Mouse (Mus musculus): ENCODE data around the gene Zfp322a. TPM values are rescaled to one million over a fixed set of nuclear protein-coding genes. Genes with fewer than 3 reads are reported as not detected.
A peak's percentile ranks its signal among the peaks of the same experiment; 100 is the strongest.
"Not testable (repeated sequence)": the region's sequence is repeated elsewhere in the genome, so short reads cannot be mapped to it uniquely, and the experiment has no call there.

The Zfp322a gene
- polyA plus RNA-seq, 1 experiment from 2014 or later: 51.9 TPM

DNA sequence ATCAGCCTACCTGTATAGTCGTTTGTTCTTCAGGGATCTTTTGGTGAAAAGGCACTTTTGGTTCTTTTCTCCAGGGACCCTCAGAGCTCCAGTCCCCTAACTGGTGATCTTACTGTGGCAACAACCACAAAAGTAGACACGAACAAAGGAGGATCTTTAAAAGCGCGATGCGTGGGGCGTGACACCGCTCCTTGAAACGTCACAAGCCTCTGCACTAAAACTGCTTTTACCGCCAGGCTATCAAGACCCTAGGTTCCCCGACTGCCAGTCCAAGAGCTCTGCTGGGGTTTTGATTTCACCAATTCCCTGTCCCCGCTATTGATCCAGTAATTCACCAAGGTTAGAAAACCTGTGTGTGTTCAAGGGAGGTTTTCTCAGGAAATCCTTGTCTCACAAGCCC, 59.0 kb downstream of the Zfp322a start:
- WGBS: 2% methylated on average over 11 of the region's 11 CpGs
- H3K4me3 ChIP-seq: peak overlapping the region; percentile 32
- H3K4me2 ChIP-seq (replicated peaks): peak overlapping the region; percentile 59
- H3K36me3 ChIP-seq: no peaks in the 10 kb centered on the region
- no peak overlapping the region for H3K27ac ChIP-seq
- ATAC-seq (ENCODE audit: low FRiP score, low read depth): no peak
- H3K9ac ChIP-seq: no peak overlapping the region; the same call in 1 of the 2 replicates
- peaks cover 56% of the 10 kb centered on the region for H3K27me3 ChIP-seq (replicated peaks)
- H3K4me1 ChIP-seq: peaks cover 17% of the 10 kb centered on the region; the same call in 1 of the 2 replicates
- H3K9me3 ChIP-seq: no peaks in the 10 kb centered on the region

DNA sequence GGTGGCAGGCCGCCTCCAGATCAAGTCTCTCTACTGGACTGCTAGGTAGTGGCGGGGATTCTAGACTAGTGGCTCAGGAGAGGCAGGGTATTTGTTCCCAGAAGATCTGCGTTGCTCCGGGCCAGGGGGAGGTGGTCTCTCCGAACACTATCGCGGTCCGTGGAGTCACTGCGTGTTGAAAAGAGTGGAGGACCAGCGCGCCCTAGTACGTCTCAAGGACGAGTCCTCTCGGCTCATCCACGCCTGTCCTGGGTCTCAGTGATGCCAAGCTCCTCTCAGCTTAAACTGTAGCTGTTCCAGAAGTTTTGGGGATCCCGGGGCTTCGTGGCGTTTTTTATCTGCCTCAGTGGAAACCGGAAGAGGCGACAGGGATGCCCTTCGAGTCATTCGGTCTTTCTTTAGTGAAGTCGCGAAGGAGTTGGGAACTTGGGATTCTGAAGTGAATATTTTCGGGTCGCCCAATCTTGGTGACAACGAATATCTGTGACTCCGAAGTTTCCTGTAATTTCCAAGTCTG, 59.5 kb downstream of the Zfp322a start:
- under 1% methylated on average over 28 of the region's 28 CpGs for WGBS
- H3K9ac ChIP-seq: peak overlapping the region; percentile 40; the same call in 1 of the 2 replicates
- no peaks in the 10 kb centered on the region for H3K9me3 ChIP-seq
- peak overlapping the region; percentile 32 for H3K4me3 ChIP-seq
- H3K27ac ChIP-seq: no peak overlapping the region
- peaks cover 17% of the 10 kb centered on the region; the same call in 1 of the 2 replicates for H3K4me1 ChIP-seq
- H3K36me3 ChIP-seq: no peaks in the 10 kb centered on the region
- H3K27me3 ChIP-seq (replicated peaks): peaks cover 53% of the 10 kb centered on the region
- peak; percentile 38; the same call in 1 of the 2 replicates for ATAC-seq (ENCODE audit: low FRiP score, low read depth)
- peak overlapping the region; percentile 59 for H3K4me2 ChIP-seq (replicated peaks)

GRCm38 (mm10) chr13:23308639-23309307, 60.2 kb downstream of the Zfp322a start:
- not testable (repeated sequence) for ATAC-seq (ENCODE audit: low FRiP score, low read depth); H3K9ac ChIP-seq; H3K27ac ChIP-seq; H3K4me3 ChIP-seq; H3K36me3 ChIP-seq; H3K9me3 ChIP-seq
- WGBS: 3% methylated on average over 18 of the region's 18 CpGs
- Histone ChIP-seq H3K27me3 (replicated peaks) (peaks cover 47% of the 10 kb centered on the region), H3K4me1 (peaks cover 17% of the 10 kb centered on the region; the same call in 1 of the 2 replicates), H3K4me2 (replicated peaks) (peak overlapping the region; percentile 59)

DNA sequence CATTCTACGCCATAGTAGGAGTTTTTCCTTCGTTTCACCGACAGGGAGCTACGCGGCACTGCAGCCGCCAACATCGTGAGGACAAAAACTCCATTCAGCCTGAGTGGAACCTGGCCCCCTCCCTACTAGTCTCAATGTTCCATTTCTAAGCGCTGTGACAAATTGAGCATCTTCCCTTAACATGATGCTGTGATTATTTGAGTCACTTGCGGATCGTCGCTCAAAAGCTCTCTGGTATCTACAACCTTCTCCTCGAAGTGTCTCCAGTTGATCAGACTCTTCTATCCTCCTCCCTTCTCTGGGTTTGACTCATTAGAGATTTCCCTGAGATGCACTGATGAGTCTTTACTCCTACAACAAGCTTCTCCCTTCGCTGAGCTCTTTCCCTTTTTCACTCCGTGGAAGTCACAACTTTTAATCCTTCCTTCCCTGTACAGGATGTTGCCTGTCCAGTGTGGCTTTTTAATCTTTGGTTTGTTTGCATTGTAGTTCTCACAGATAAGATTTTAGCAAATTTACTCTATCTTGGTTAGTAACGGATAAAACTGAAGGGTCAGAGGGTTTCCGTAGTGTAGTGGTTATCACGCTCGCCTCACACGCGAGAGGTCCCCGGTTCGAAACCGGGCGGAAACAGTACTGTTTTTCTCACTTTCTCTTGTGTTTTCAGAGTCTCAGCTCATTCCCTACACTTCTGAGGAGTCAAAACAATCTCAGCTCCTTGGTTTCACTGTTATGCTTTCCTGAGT, 61.8 kb downstream of the Zfp322a start:
- peak overlapping the region; percentile 5; the same call in 1 of the 2 replicates for H3K4me3 ChIP-seq
- H3K27me3 ChIP-seq (replicated peaks): peaks cover 37% of the 10 kb centered on the region
- no peak overlapping the region for H3K9ac ChIP-seq
- H3K36me3 ChIP-seq: no peaks in the 10 kb centered on the region
- WGBS: 2% methylated on average over 24 of the region's 24 CpGs
- peaks cover 9% of the 10 kb centered on the region; the same call in 1 of the 2 replicates for H3K4me1 ChIP-seq
- no peaks in the 10 kb centered on the region for H3K9me3 ChIP-seq
- peak overlapping the region; percentile 48 for H3K4me2 ChIP-seq (replicated peaks)
- ATAC-seq (ENCODE audit: low FRiP score, low read depth): peak; percentile 46; the same call in 1 of the 2 replicates
- no peak overlapping the region for H3K27ac ChIP-seq

DNA sequence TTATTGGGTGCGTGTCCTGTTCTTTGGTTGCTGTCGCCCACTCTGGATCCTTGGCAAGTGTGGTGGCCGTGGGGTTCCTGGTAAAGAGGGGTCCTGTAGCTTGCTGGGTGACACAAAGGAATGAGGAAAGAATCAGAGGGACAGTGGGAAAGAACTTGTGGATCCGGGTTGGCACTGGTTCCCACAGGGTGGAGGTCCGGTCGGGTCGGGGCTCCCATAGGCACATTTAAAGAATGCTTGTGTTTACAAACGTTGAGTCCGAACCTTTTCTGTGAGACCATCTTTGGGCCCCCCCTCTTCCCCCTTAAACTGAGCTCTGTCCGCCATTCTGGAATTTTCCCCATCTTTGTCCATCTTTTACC, 62.3 kb downstream of the Zfp322a start:
- H3K36me3 ChIP-seq: no peaks in the 10 kb centered on the region
- H3K4me1 ChIP-seq: peaks cover 9% of the 10 kb centered on the region; the same call in 1 of the 2 replicates
- H3K9me3 ChIP-seq: no peaks in the 10 kb centered on the region
- WGBS: 15% methylated on average over 10 of the region's 10 CpGs
- H3K9ac ChIP-seq: no peak overlapping the region
- peak overlapping the region; percentile 48 for H3K4me2 ChIP-seq (replicated peaks)
- 0 out of 2 replicates have a peak overlapping the region, but pooled peaks have one; percentile 5 for H3K4me3 ChIP-seq
- H3K27ac ChIP-seq: no peak overlapping the region
- ATAC-seq (ENCODE audit: low FRiP score, low read depth): no peak
- H3K27me3 ChIP-seq (replicated peaks): peaks cover 35% of the 10 kb centered on the region

Other genes starting within 250 kb of the Zfp322a start
- not detected in 2 replicates for gene Vmn1r218, start 236.1 kb downstream of the Zfp322a start, polyA plus RNA-seq (2016; fragmentation: Nextera tagmentation; extraction: Ambion mirVana)
- gene Vmn1r219, start 209.9 kb downstream of the Zfp322a start, polyA plus RNA-seq (2016; fragmentation: Nextera tagmentation; extraction: Ambion mirVana): not detected in 2 replicates
- not detected in 2 replicates for gene Vmn1r220, start 181.2 kb downstream of the Zfp322a start, polyA plus RNA-seq (2016; fragmentation: Nextera tagmentation; extraction: Ambion mirVana)
- gene Vmn1r221, start 155.1 kb downstream of the Zfp322a start, polyA plus RNA-seq (2016; fragmentation: Nextera tagmentation; extraction: Ambion mirVana): not detected in 2 replicates
- not detected in 2 replicates for gene Vmn1r222, start 133.3 kb downstream of the Zfp322a start, polyA plus RNA-seq (2016; fragmentation: Nextera tagmentation; extraction: Ambion mirVana)
- gene Vmn1r223, start 122.1 kb downstream of the Zfp322a start, polyA plus RNA-seq (2016; fragmentation: Nextera tagmentation; extraction: Ambion mirVana): 0.04 TPM in 1 of 2 replicates, not detected in the other
- 11.4 TPM in 2 replicates for gene Abt1, start 54.7 kb upstream of the Zfp322a start, polyA plus RNA-seq (2016; fragmentation: Nextera tagmentation; extraction: Ambion mirVana)
- not detected in 2 replicates for gene Btn1a1, start 96.7 kb upstream of the Zfp322a start, polyA plus RNA-seq (2016; fragmentation: Nextera tagmentation; extraction: Ambion mirVana)
- 0.23 and 0.31 TPM in 2 replicates for gene Btn2a2, start 119.6 kb upstream of the Zfp322a start, polyA plus RNA-seq (2016; fragmentation: Nextera tagmentation; extraction: Ambion mirVana)
- 4.6 and 6.6 TPM in 2 replicates for gene Hist1h4h, start 161.8 kb upstream of the Zfp322a start, polyA plus RNA-seq (2016; fragmentation: Nextera tagmentation; extraction: Ambion mirVana)
- 2.7 and 5.6 TPM in 2 replicates for gene Hist1h2af, start 164.7 kb upstream of the Zfp322a start, polyA plus RNA-seq (2016; fragmentation: Nextera tagmentation; extraction: Ambion mirVana)
- gene Hist1h3g, start 166.2 kb upstream of the Zfp322a start, polyA plus RNA-seq (2016; fragmentation: Nextera tagmentation; extraction: Ambion mirVana): 3.0 and 5.4 TPM in 2 replicates
- 0.63 TPM in 2 replicates for gene Hist1h2bh, start 174.2 kb upstream of the Zfp322a start, polyA plus RNA-seq (2016; fragmentation: Nextera tagmentation; extraction: Ambion mirVana)
- gene Hist1h3f, start 174.8 kb upstream of the Zfp322a start, polyA plus RNA-seq (2016; fragmentation: Nextera tagmentation; extraction: Ambion mirVana): 0.60 and 0.63 TPM in 2 replicates
- 0.79 and 1.00 TPM in 2 replicates for gene Hist1h4f, start 182.4 kb upstream of the Zfp322a start, polyA plus RNA-seq (2016; fragmentation: Nextera tagmentation; extraction: Ambion mirVana)
- 0.30 and 0.37 TPM in 2 replicates for gene Hist1h1d, start 184.1 kb upstream of the Zfp322a start, polyA plus RNA-seq (2016; fragmentation: Nextera tagmentation; extraction: Ambion mirVana)
- 5.1 and 7.4 TPM in 2 replicates for gene Hist1h3e, start 193.2 kb upstream of the Zfp322a start, polyA plus RNA-seq (2016; fragmentation: Nextera tagmentation; extraction: Ambion mirVana)
- 52.5 and 96.7 TPM in 2 replicates for gene Hist1h2ae, start 202.0 kb upstream of the Zfp322a start, polyA plus RNA-seq (2016; fragmentation: Nextera tagmentation; extraction: Ambion mirVana)
- gene Hist1h2bg, start 202.2 kb upstream of the Zfp322a start, polyA plus RNA-seq (2016; fragmentation: Nextera tagmentation; extraction: Ambion mirVana): 8.8 and 11.8 TPM in 2 replicates
- gene Hist1h2bf, start 205.0 kb upstream of the Zfp322a start, polyA plus RNA-seq (2016; fragmentation: Nextera tagmentation; extraction: Ambion mirVana): 3.4 and 6.6 TPM in 2 replicates
- 0.86 and 2.8 TPM in 2 replicates for gene Hist1h2ad, start 205.2 kb upstream of the Zfp322a start, polyA plus RNA-seq (2016; fragmentation: Nextera tagmentation; extraction: Ambion mirVana)
- 3.8 and 4.9 TPM in 2 replicates for gene Hist1h3d, start 206.6 kb upstream of the Zfp322a start, polyA plus RNA-seq (2016; fragmentation: Nextera tagmentation; extraction: Ambion mirVana)
- gene Hist1h4d, start 212.4 kb upstream of the Zfp322a start, polyA plus RNA-seq (2016; fragmentation: Nextera tagmentation; extraction: Ambion mirVana): 65.8 and 97.5 TPM in 2 replicates